Mouse (Mus musculus) bone marrow macrophage, adult 2 months (primary cell): ENCODE data around the gene Ppard.

Experiments used
- CTCF ChIP-seq: IDR thresholded peaks from 2 replicates; pipeline ENCODE4 v1.5.1; 2012; ENCODE audit warnings: low read depth, mild to moderate bottlenecking, low read length, moderate library complexity
- POLR2A ChIP-seq: IDR thresholded peaks from 2 replicates; pipeline ENCODE4 v1.6.1; 2012; ENCODE audit warnings: mild to moderate bottlenecking, low read depth, low read length, borderline replicate concordance

DNA sequence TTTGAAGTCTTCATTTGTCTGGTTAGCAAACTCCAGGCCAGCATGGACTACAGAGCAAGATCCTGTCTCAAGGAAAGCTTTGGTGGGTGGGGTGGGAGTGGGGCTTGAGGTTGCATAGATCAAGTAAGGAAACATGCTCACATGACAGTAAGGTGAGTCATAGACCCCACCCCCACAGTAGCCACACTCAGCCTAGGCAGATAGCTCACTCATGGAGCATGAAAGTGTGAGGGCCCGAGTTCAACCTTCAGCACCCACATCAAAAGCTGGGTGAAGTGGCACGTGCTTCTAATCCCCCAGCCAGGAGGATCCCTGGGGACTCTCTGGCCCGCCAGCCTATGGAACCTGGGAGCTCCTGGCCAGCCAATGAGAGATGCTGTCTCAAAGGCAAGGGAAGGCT lies 38.9 kb upstream of the Ppard start:
- TF ChIP-seq POLR2A (no peak), CTCF (no peak)
